Mouse (Mus musculus): ENCODE data around the gene Kiss1r.

Gene Kiss1r

GRCm38 (mm10) chr10:79916808-79917531 lies at the start of gene Kiss1r:
TSS of gene Kiss1r (plus strand) at chr10:79916971.
- in situ Hi-C loops (cut with MboI; ENCODE audit: unreplicated experiment in 2 of 2), result no loop called here

GRCm38 (mm10) chr10:79871845-79872244 lies 44.9 kb upstream of the Kiss1r start:
- in situ Hi-C loops (cut with MboI; ENCODE audit: unreplicated experiment in 2 of 2), result no loop called here

GRCm38 (mm10) chr10:79872862-79873261 lies 43.9 kb upstream of the Kiss1r start:
- in situ Hi-C loops (cut with MboI; ENCODE audit: unreplicated experiment in 2 of 2), result no loop called here

- in situ Hi-C loops (cut with MboI; ENCODE audit: unreplicated experiment in 2 of 2), result no loop called here
Measured at GRCm38 (mm10) chr10:79873313-79873712, 43.5 kb upstream of the Kiss1r start.

- in situ Hi-C loops (cut with MboI; ENCODE audit: unreplicated experiment in 2 of 2), result no loop called here
Measured at GRCm38 (mm10) chr10:79873715-79874289, 43.0 kb upstream of the Kiss1r start.

- in situ Hi-C loops (cut with MboI; ENCODE audit: unreplicated experiment in 2 of 2), result no loop called here
Measured at GRCm38 (mm10) chr10:79874290-79874862, 42.4 kb upstream of the Kiss1r start, which contains the start of the genes Prtn3 and Plppr3. TSS of gene Prtn3 (plus strand) at chr10:79874476. TSS of gene Plppr3 (minus strand) at chr10:79874634.

GRCm38 (mm10) chr10:79877174-79877573 lies 39.6 kb upstream of the Kiss1r start:
- in situ Hi-C loops (cut with MboI; ENCODE audit: unreplicated experiment in 2 of 2), result no loop called here

GRCm38 (mm10) chr10:79877757-79878156 lies 39.0 kb upstream of the Kiss1r start:
- in situ Hi-C loops (cut with MboI; ENCODE audit: unreplicated experiment in 2 of 2), result no loop called here

GRCm38 (mm10) chr10:79879527-79879926 lies 37.2 kb upstream of the Kiss1r start:
- in situ Hi-C loops (cut with MboI; ENCODE audit: unreplicated experiment in 2 of 2), result no loop called here

GRCm38 (mm10) chr10:79880721-79881120 lies 36.0 kb upstream of the Kiss1r start:
- in situ Hi-C loops (cut with MboI; ENCODE audit: unreplicated experiment in 2 of 2), result loop anchor here (5.0 kb wide), 3 partner anchors 42 to 87 kb away; partner anchors contain the start of gene R3hdm4 (in 2 of the 2)

GRCm38 (mm10) chr10:79881981-79882380 lies 34.8 kb upstream of the Kiss1r start:
- in situ Hi-C loops (cut with MboI; ENCODE audit: unreplicated experiment in 2 of 2), result loop anchor here (5.0 kb wide), 3 partner anchors 40 to 85 kb away; partner anchors contain the start of gene R3hdm4 (in 2 of the 2)

- in situ Hi-C loops (cut with MboI; ENCODE audit: unreplicated experiment in 2 of 2), result loop anchor here (5.0 kb wide), 3 partner anchors 39 to 84 kb away; partner anchors contain the start of gene R3hdm4 (in 2 of the 2)
Measured at GRCm38 (mm10) chr10:79883297-79884084, 33.3 kb upstream of the Kiss1r start.

- in situ Hi-C loops (cut with MboI; ENCODE audit: unreplicated experiment in 2 of 2), result loop anchor here (5.0 kb wide), 3 partner anchors 38 to 83 kb away; partner anchors contain the start of gene R3hdm4 (in 2 of the 2)
Measured at GRCm38 (mm10) chr10:79884446-79884845, 32.3 kb upstream of the Kiss1r start.

- in situ Hi-C loops (cut with MboI; ENCODE audit: unreplicated experiment in 2 of 2), result loop anchor here (5.0 kb wide), 3 partner anchors 37 to 82 kb away; partner anchors contain the start of gene R3hdm4 (in 2 of the 2)
Measured at GRCm38 (mm10) chr10:79884938-79885337, 31.8 kb upstream of the Kiss1r start.

GRCm38 (mm10) chr10:79886054-79886453 lies 30.7 kb upstream of the Kiss1r start, which contains the start of gene Elane:
TSS of gene Elane (plus strand) at chr10:79886247.
- in situ Hi-C loops (cut with MboI; ENCODE audit: unreplicated experiment in 2 of 2), result no loop called here

- in situ Hi-C loops (cut with MboI; ENCODE audit: unreplicated experiment in 2 of 2), result no loop called here
Measured at GRCm38 (mm10) chr10:79886611-79887010, 30.2 kb upstream of the Kiss1r start.

- in situ Hi-C loops (cut with MboI; ENCODE audit: unreplicated experiment in 2 of 2), result no loop called here
Measured at GRCm38 (mm10) chr10:79889386-79889785, 27.4 kb upstream of the Kiss1r start.

GRCm38 (mm10) chr10:79890670-79891069 lies 26.1 kb upstream of the Kiss1r start, which contains the start of gene Cfd:
TSS of gene Cfd (plus strand) at chr10:79890853.
- in situ Hi-C loops (cut with MboI; ENCODE audit: unreplicated experiment in 2 of 2), result loop anchor here in 1 of 2 experiments (5.0 to 10.0 kb wide), 2 partner anchors 56 to 67 kb away; no protein-coding TSS in a partner anchor

GRCm38 (mm10) chr10:79892451-79893118 lies 24.2 kb upstream of the Kiss1r start:
- in situ Hi-C loops (cut with MboI; ENCODE audit: unreplicated experiment in 2 of 2), result loop anchor here in 1 of 2 experiments (5.0 to 10.0 kb wide), 2 partner anchors 58 to 65 kb away; no protein-coding TSS in a partner anchor
